11 mouse cellular contexts compared by ENCODE assay signal in the genomic region with DNA sequence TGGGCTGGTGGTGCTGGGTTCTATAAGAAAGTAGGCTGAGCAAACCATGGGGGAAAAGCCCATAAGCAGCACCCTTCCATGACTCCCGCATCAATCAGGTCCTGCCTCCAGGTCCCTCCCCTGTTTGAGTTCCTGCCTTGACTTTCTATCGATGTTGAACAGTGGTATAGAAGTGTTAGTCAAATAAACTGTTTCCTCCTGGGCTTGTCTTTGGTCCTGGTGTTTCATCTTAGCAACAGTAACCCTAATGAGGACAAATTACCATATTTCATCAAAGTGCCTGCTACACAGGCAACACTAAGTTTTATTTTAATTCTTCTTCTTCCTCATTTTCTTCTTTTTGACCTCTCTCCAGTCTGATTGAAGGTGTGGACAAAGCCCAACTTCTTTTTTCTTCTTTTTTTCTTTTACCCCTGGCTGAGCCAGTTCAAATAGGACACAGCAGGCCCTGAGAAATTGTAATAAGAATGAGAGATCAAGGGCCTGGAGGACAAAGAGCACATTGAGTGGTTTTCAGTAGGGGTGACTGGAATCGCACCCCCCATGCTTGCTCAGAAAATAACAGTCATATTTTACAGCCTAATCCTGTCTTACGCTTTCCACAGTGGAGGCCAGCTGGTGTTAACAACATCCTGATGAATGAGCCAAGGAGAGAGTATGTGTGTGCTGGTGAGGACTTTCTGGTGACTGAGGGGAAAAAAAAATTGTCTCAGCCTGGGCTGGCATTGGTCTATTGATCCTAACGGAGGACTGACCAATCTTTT.
DNase-seq lines count a peak whose midpoint lies in the region; ATAC-seq and TF ChIP-seq lines count a peak whose summit lies in the region.
"Had no signal": no experiment of that assay in that cellular context is flagged by ENCODE, and none has a peak within 500 bp of the region (broad histone marks: within the 10 kb centered on the region; RNA-seq: fewer than 3 reads in every experiment).

No protein-coding gene starts in this region.

- H3K4me2 ChIP-seq in hindbrain, embryonic 13.5 days = no peak overlapping the region
- no peak overlapping the region for H3K4me2 ChIP-seq in midbrain, embryonic 13.5 days (replicated peaks)

- no peak overlapping the region for H3K9ac ChIP-seq in heart, adult 2 months (ENCODE audit: low read depth, low read length)
- H3K9ac ChIP-seq in hindbrain, embryonic 13.5 days = no peak overlapping the region
- no peak overlapping the region for H3K9ac ChIP-seq in midbrain, embryonic 13.5 days (replicated peaks)

- 76% methylated on average over 5 of the region's 5 CpGs for WGBS in heart, adult 2 months
- WGBS in hindbrain, embryonic 13.5 days = 12% methylated on average over 5 of the region's 5 CpGs
- 13% methylated on average over 5 of the region's 5 CpGs for WGBS in midbrain, embryonic 13.5 days
- WGBS in embryonic facial prominence, embryonic 10.5 days = 38% methylated on average over 5 of the region's 5 CpGs

- H3K9me3 ChIP-seq in hindbrain, embryonic 13.5 days = no peaks in the 10 kb centered on the region
- no peaks in the 10 kb centered on the region for H3K9me3 ChIP-seq in midbrain, embryonic 13.5 days
- no peaks in the 10 kb centered on the region for H3K9me3 ChIP-seq in embryonic facial prominence, embryonic 10.5 days
- H3K9me3 ChIP-seq: heart, embryonic 10.5 days had no signal

- no peak for TF ChIP-seq POLR2A in heart, adult 2 months (IDR thresholded peaks at IDR 0.05; ENCODE audit: insufficient read depth, low read depth, low read length)

- no peak overlapping the region for H3K27ac ChIP-seq in heart, adult 2 months
- no peak overlapping the region for H3K27ac ChIP-seq in hindbrain, embryonic 13.5 days
- H3K27ac ChIP-seq in midbrain, embryonic 13.5 days = peak overlapping the region; percentile 30
- no peak overlapping the region for H3K27ac ChIP-seq in embryonic facial prominence, embryonic 10.5 days (replicated peaks)
- H3K27ac ChIP-seq: heart, embryonic 10.5 days had no signal

- intact Hi-C loops in heart, adult 2 months (cut with DNase I) = no loop called here

- no peak for TF ChIP-seq CTCF in heart, adult 2 months (IDR thresholded peaks at IDR 0.05)

- H3K27me3 ChIP-seq in heart, adult 2 months (ENCODE audit: control insufficient read depth, insufficient read depth, low read length) = no peaks in the 10 kb centered on the region
- 0 out of 2 replicates have a peak, but pooled peaks cover 11% of the 10 kb centered on the region for H3K27me3 ChIP-seq in hindbrain, embryonic 13.5 days
- peaks cover 30% of the 10 kb centered on the region for H3K27me3 ChIP-seq in midbrain, embryonic 13.5 days
- no peaks in the 10 kb centered on the region; the same call in 1 of the 2 replicates for H3K27me3 ChIP-seq in embryonic facial prominence, embryonic 10.5 days (replicated peaks; ENCODE audit: low read depth, poor library complexity, severe bottlenecking)

- no peak overlapping the region for H3K4me3 ChIP-seq in heart, adult 2 months
- H3K4me3 ChIP-seq in hindbrain, embryonic 13.5 days = no peak overlapping the region
- H3K4me3 ChIP-seq in midbrain, embryonic 13.5 days (replicated peaks) = no peak overlapping the region
- no peak overlapping the region for H3K4me3 ChIP-seq in embryonic facial prominence, embryonic 10.5 days
- H3K4me3 ChIP-seq: heart, embryonic 10.5 days had no signal

- peak; percentile 63 for ATAC-seq in hindbrain, embryonic 13.5 days (ENCODE audit: low FRiP score)
- peak; percentile 86 for ATAC-seq in midbrain, embryonic 13.5 days

- no peaks in the 10 kb centered on the region for H3K79me2 ChIP-seq in heart, adult 2 months (replicated peaks; ENCODE audit: control insufficient read depth, insufficient read depth, low read length)

- peaks cover 1% of the 10 kb centered on the region; the same call in 1 of the 2 replicates for H3K4me1 ChIP-seq in heart, adult 2 months (ENCODE audit: control insufficient read depth, insufficient read depth, low read length)
- peaks cover 8% of the 10 kb centered on the region; the same call in 1 of the 2 replicates for H3K4me1 ChIP-seq in hindbrain, embryonic 13.5 days (replicated peaks)
- peaks cover 16% of the 10 kb centered on the region for H3K4me1 ChIP-seq in midbrain, embryonic 13.5 days (replicated peaks)
- H3K4me1 ChIP-seq in embryonic facial prominence, embryonic 10.5 days = 0 out of 2 replicates have a peak, but pooled peaks cover 3% of the 10 kb centered on the region

- no peak for TF ChIP-seq EP300 in heart, adult 2 months (IDR thresholded peaks at IDR 0.05; ENCODE audit: insufficient read depth, low read depth, low read length)

- DNase-seq in heart, postnatal 4 days = peak; percentile 11
- DNase-seq in heart, adult 2 months = no peak
- peak; percentile 62 for DNase-seq in embryo, embryonic 11 days
- DNase-seq in right cerebral cortex, adult 2 months (ENCODE audit: low spot score in 2 of 2) = no peak
- DNase-seq in embryonic facial prominence, embryonic 10.5 days (ENCODE audit: low spot score) = no peak
- DNase-seq in adrenal gland, postnatal 36 days = no peak
- DNase-seq: B cell, adult 2 months; kidney, postnatal 36 days had no signal

- no peaks in the 10 kb centered on the region for H3K36me3 ChIP-seq in heart, adult 2 months (ENCODE audit: control insufficient read depth, insufficient read depth, low read length)
- no peaks in the 10 kb centered on the region for H3K36me3 ChIP-seq in hindbrain, embryonic 13.5 days
- no peaks in the 10 kb centered on the region for H3K36me3 ChIP-seq in midbrain, embryonic 13.5 days
- H3K36me3 ChIP-seq in embryonic facial prominence, embryonic 10.5 days (replicated peaks) = no peaks in the 10 kb centered on the region
- H3K36me3 ChIP-seq: heart, embryonic 10.5 days had no signal

Comparison
In these comparisons a context has a peak if more than half of its experiments do, and no peak if none do; other contexts are left out.
1. DNase-seq: peak in heart, postnatal 4 days (single experiment) and embryo, embryonic 11 days (single experiment); none in heart, adult 2 months (0 of 2), right cerebral cortex, adult 2 months (0 of 2), embryonic facial prominence, embryonic 10.5 days (single experiment) and adrenal gland, postnatal 36 days (0 of 2).